Mouse (Mus musculus) CH12.LX (cell line): Measurements from ENCODE around the gene Hist1h1t. TPM values are rescaled to one million over a fixed set of nuclear protein-coding genes. Genes with fewer than 3 reads are reported as not detected.

Experiments used
- DNase-seq: peaks from one replicate; pipeline ENCODE4 v3.0.0-alpha.2; 2013; ENCODE audit errors: extremely low read depth
- H3K27ac ChIP-seq: 2 replicates; pipeline ENCODE4 v1.5.1; 2012; ENCODE audit warnings: low read depth, mild to moderate bottlenecking, control low read depth, moderate library complexity; ENCODE audit not compliant: insufficient read depth
- H3K27me3 ChIP-seq: replicated peaks from 2 replicates; pipeline ENCODE3; 2012; ENCODE audit warnings: inconsistent platforms
- H3K36me3 ChIP-seq, 2 experiments: replicated peaks in 1 of 2; 2 replicates each; pipeline versions ENCODE3 to v1.6.1; 2012; ENCODE audit warnings: inconsistent platforms in 1 of 2, low read length in 1 of 2, mild to moderate bottlenecking in 1 of 2, mixed read lengths in 1 of 2, moderate library complexity in 1 of 2; ENCODE audit not compliant: control insufficient read depth in 1 of 2, insufficient read depth in 1 of 2
- H3K4me1 ChIP-seq, 2 experiments: 2 replicates each; pipeline ENCODE4 v1.6.1; 2012; ENCODE audit warnings: inconsistent platforms in 1 of 2, moderate library complexity in 1 of 2; ENCODE audit not compliant: insufficient read depth in 2 of 2, control insufficient read depth in 1 of 2
- H3K4me2 ChIP-seq: 2 replicates; pipeline ENCODE4 v1.6.1; 2012; ENCODE audit warnings: low read depth, mild to moderate bottlenecking, control low read depth; ENCODE audit not compliant: poor library complexity, insufficient read depth, severe bottlenecking
- H3K4me3 ChIP-seq, 3 experiments: fragments of 150-350 bp in 1 of 3; sonication (generic) in 1 of 3; replicated peaks in 1 of 3; 2 replicates each; pipeline versions ENCODE3 to v1.5.1; 2011 to 2012; ENCODE audit warnings: low read depth in 2 of 3, low read length in 2 of 3, mild to moderate bottlenecking in 2 of 3, moderate library complexity in 2 of 3, control low read depth in 1 of 3, improper control_type of control experiment in 1 of 3, inconsistent platforms in 1 of 3, mixed read lengths in 1 of 3; ENCODE audit not compliant: poor library complexity in 1 of 3
- H3K79me2 ChIP-seq: replicated peaks from 2 replicates; pipeline ENCODE4 v1.6.1; 2012; ENCODE audit warnings: mild to moderate bottlenecking, moderate library complexity; ENCODE audit not compliant: control insufficient read depth, poor library complexity, insufficient read depth, severe bottlenecking; ENCODE audit errors: extremely low read depth
- H3K9ac ChIP-seq: 2 replicates; pipeline ENCODE4 v1.6.1; 2012; ENCODE audit warnings: low read depth, mild to moderate bottlenecking, control low read depth, moderate library complexity; ENCODE audit not compliant: insufficient read depth
- H3K9me3 ChIP-seq: replicated peaks from 2 replicates; pipeline ENCODE3; 2012; ENCODE audit warnings: low read length, inconsistent platforms, mixed read lengths
- BHLHE40 ChIP-seq: IDR thresholded peaks from 2 replicates; pipeline ENCODE4 v1.6.1; 2011; ENCODE audit warnings: mild to moderate bottlenecking, low read depth, low read length, improper control_type of control experiment
- E2F4 ChIP-seq: IDR thresholded peaks from 2 replicates; pipeline ENCODE4 v1.6.1; 2011; ENCODE audit warnings: low read depth, low read length, improper control_type of control experiment; ENCODE audit not compliant: insufficient replicate concordance
- ELF1 ChIP-seq: IDR thresholded peaks from 2 replicates; pipeline ENCODE4 v1.6.1; 2014; ENCODE audit warnings: low read depth, mild to moderate bottlenecking, inconsistent platforms, low read length, improper control_type of control experiment
- EP300 ChIP-seq: IDR thresholded peaks from 2 replicates; pipeline ENCODE4 v1.6.1; 2011; ENCODE audit warnings: low read length, improper control_type of control experiment
- HCFC1 ChIP-seq: IDR thresholded peaks from 2 replicates; pipeline ENCODE4 v1.6.1; 2012; ENCODE audit warnings: low read depth, mild to moderate bottlenecking, inconsistent platforms, low read length, improper control_type of control experiment
- JUN ChIP-seq: IDR thresholded peaks from 2 replicates; pipeline ENCODE4 v1.6.1; 2011; ENCODE audit warnings: low read depth, mild to moderate bottlenecking, low read length, improper control_type of control experiment, moderate library complexity; ENCODE audit not compliant: insufficient read depth
- JUND ChIP-seq: conservative IDR thresholded peaks from 2 replicates; pipeline ENCODE4 v1.6.1; 2011; ENCODE audit warnings: low read depth, low read length, improper control_type of control experiment
- MAFK ChIP-seq: IDR thresholded peaks from 2 replicates; pipeline ENCODE4 v1.6.1; 2011; ENCODE audit warnings: low read length, improper control_type of control experiment; ENCODE audit not compliant: insufficient replicate concordance
- MAX ChIP-seq: IDR thresholded peaks from 2 replicates; pipeline ENCODE4 v1.6.1; 2011; ENCODE audit warnings: low read length, improper control_type of control experiment
- MAZ ChIP-seq: IDR thresholded peaks from 2 replicates; pipeline ENCODE4 v1.6.1; 2012; ENCODE audit warnings: low read depth, mild to moderate bottlenecking, inconsistent platforms, low read length, improper control_type of control experiment, moderate library complexity
- MEF2A ChIP-seq: IDR thresholded peaks from 2 replicates; pipeline ENCODE4 v1.6.1; 2014; ENCODE audit warnings: low read depth, mild to moderate bottlenecking, inconsistent platforms, low read length, improper control_type of control experiment, borderline replicate concordance
- MXI1 ChIP-seq: IDR thresholded peaks from 2 replicates; pipeline ENCODE4 v1.6.1; 2011; ENCODE audit warnings: mild to moderate bottlenecking, low read depth, low read length, improper control_type of control experiment
- NELFE ChIP-seq: IDR thresholded peaks from 2 replicates; pipeline ENCODE4 v1.6.1; 2011; ENCODE audit warnings: low read depth, low read length, improper control_type of control experiment
- NRF1 ChIP-seq: IDR thresholded peaks from 2 replicates; pipeline ENCODE4 v1.6.1; 2014; ENCODE audit warnings: low read depth, mild to moderate bottlenecking, inconsistent platforms, low read length, improper control_type of control experiment, moderate library complexity
- PAX5 ChIP-seq: IDR thresholded peaks from 2 replicates; pipeline ENCODE4 v1.6.1; 2012; ENCODE audit warnings: low read length, inconsistent platforms, mixed read lengths
- POLR2A ChIP-seq: IDR thresholded peaks from 2 replicates; pipeline ENCODE4 v1.6.1; 2011; ENCODE audit warnings: low read depth, mild to moderate bottlenecking, improper control_type of control experiment, low read length
- POLR2AphosphoS2 ChIP-seq: IDR thresholded peaks from 2 replicates; pipeline ENCODE4 v1.6.1; 2011; ENCODE audit warnings: low read depth, low read length, improper control_type of control experiment
- RCOR1 ChIP-seq: conservative IDR thresholded peaks from 2 replicates; pipeline ENCODE4 v1.6.1; 2012; ENCODE audit warnings: low read depth, mild to moderate bottlenecking, inconsistent platforms, low read length, improper control_type of control experiment
- SIN3A ChIP-seq: IDR thresholded peaks from 2 replicates; pipeline ENCODE4 v1.6.1; 2012; ENCODE audit warnings: low read length, improper control_type of control experiment, inconsistent platforms
- SMC3 ChIP-seq: IDR thresholded peaks from 2 replicates; pipeline ENCODE4 v1.6.1; 2011; ENCODE audit warnings: low read depth, low read length, improper control_type of control experiment
- UBTF ChIP-seq: IDR thresholded peaks from 2 replicates; pipeline ENCODE4 v1.6.1; 2012; ENCODE audit warnings: low read depth, mild to moderate bottlenecking, inconsistent platforms, low read length, improper control_type of control experiment, moderate library complexity
- USF1 ChIP-seq: IDR thresholded peaks from 2 replicates; pipeline ENCODE4 v1.6.1; 2014; ENCODE audit warnings: low read depth, mild to moderate bottlenecking, inconsistent platforms, low read length, improper control_type of control experiment
- ZC3H11A ChIP-seq: IDR thresholded peaks from 2 replicates; pipeline ENCODE4 v1.6.1; 2012; ENCODE audit warnings: low read depth, mild to moderate bottlenecking, inconsistent platforms, low read length, improper control_type of control experiment
- ZKSCAN1 ChIP-seq: IDR thresholded peaks from 2 replicates; pipeline ENCODE4 v1.6.1; 2012; ENCODE audit warnings: low read depth, inconsistent platforms, low read length, improper control_type of control experiment, borderline replicate concordance
- ZMIZ1 ChIP-seq: IDR thresholded peaks from 2 replicates; pipeline ENCODE4 v1.6.1; 2012; ENCODE audit warnings: low read depth, mild to moderate bottlenecking, inconsistent platforms, low read length, improper control_type of control experiment
- dilution Hi-C: fragments of 300-500 bp; cut with MboI; formaldehyde crosslinking; loops from 2 replicates; pipeline ENCODE4 v1.14.3; 2020; ENCODE audit warnings: low sequenced_read_pairs; ENCODE audit not compliant: extremely low pct_unique_long_range_greater_than_20kb, extremely low pct_ligation_motif_present
- in situ Hi-C: fragments of 300-500 bp; cut with MboI; formaldehyde crosslinking; loops from 3 replicates; pipeline ENCODE4 v1.14.3; 2019; ENCODE audit warnings: low sequenced_read_pairs, low pct_ligation_motif_present, low pct_unique_long_range_greater_than_20kb, mixed read lengths
- polyA plus RNA-seq: library from polyadenylated mRNA; unstranded; fragments of >175 nt; gene quantifications from 2 replicates; pipeline ENCODE4 v1.2.1, GENCODE M21; 2012; ENCODE audit warnings: low read depth; ENCODE audit not compliant: insufficient read length
- total RNA-seq, 2 experiments: library from RNA; depleted of rRNA; stranded (reverse); fragments of 300-350 nt in 1 of 2; fragments of >200 nt in 1 of 2; gene quantifications; 2 replicates each; pipeline ENCODE4 v1.2.3; 2012 to 2014

Gene Hist1h1t
- total and polyA plus RNA-seq, 3 experiments = 0.38 TPM; not detected in 2

- dilution Hi-C loops (no loop called here), in situ Hi-C loops (no loop called here)
- TF ChIP-seq BHLHE40 (no peak), USF1 (no peak), MXI1 (no peak), SMC3 (no peak), NRF1 (no peak), HCFC1 (no peak), PAX5 (no peak), MEF2A (no peak), UBTF (no peak), ZC3H11A (no peak), NELFE (no peak), ZMIZ1 (no peak), JUN (no peak), RCOR1 (no peak), MAZ (no peak), SIN3A (no peak), JUND (no peak)
Observed at GRCm38 (mm10) chr13:23708041-23708440, 12.4 kb downstream of the Hist1h1t start.

GRCm38 (mm10) chr13:23708654-23709053 is 13.0 kb downstream of the Hist1h1t start:
- in situ Hi-C loops = no loop called here

More at GRCm38 (mm10) chr13:23708041-23708440, 12.4 kb downstream of the Hist1h1t start:
- no peak overlapping the region for H3K27ac ChIP-seq
- H3K79me2 ChIP-seq = no peaks in the 10 kb centered on the region
- no peaks in the 10 kb centered on the region for H3K36me3 ChIP-seq
- DNase-seq = no peak
- H3K9me3 ChIP-seq = no peaks in the 10 kb centered on the region
- no peak overlapping the region for H3K4me3 ChIP-seq
- no peak overlapping the region for H3K9ac ChIP-seq
- no peaks in the 10 kb centered on the region for H3K27me3 ChIP-seq
- no peak overlapping the region for H3K4me2 ChIP-seq
- peaks cover 15 to 61% of the 10 kb centered on the region in 2 experiments for H3K4me1 ChIP-seq

More at GRCm38 (mm10) chr13:23708654-23709053, 13.0 kb downstream of the Hist1h1t start:
- Histone ChIP-seq H3K4me2 (no peak overlapping the region), H3K9me3 (no peaks in the 10 kb centered on the region), H3K4me1 (peaks cover 15 to 55% of the 10 kb centered on the region in 2 experiments), H3K27ac (no peak overlapping the region), H3K9ac (no peak overlapping the region), H3K79me2 (no peaks in the 10 kb centered on the region), H3K4me3 (no peak overlapping the region), H3K27me3 (no peaks in the 10 kb centered on the region), H3K36me3 (no peaks in the 10 kb centered on the region)
- dilution Hi-C loops = no loop called here
- no peak for DNase-seq
- TF ChIP-seq ELF1 = no peak
- TF ChIP-seq POLR2A = no peak
- no peak for TF ChIP-seq POLR2AphosphoS2
- no peak for TF ChIP-seq ZKSCAN1
- TF ChIP-seq E2F4 = no peak
- TF ChIP-seq MAX = no peak
- TF ChIP-seq MAFK = no peak
- no peak for TF ChIP-seq MAZ
- TF ChIP-seq EP300 = no peak
